Mouse (Mus musculus) G1E (cell line): Measurements from ENCODE around the gene Fam198b. TPM values are rescaled to one million over a fixed set of nuclear protein-coding genes. Genes with fewer than 3 reads are reported as not detected.
"Not testable (repeated sequence)": the region's sequence is repeated elsewhere in the genome, so short reads cannot be mapped to it uniquely, and the experiment has no call there.

Experiments used
- ATAC-seq: 2 replicates; pipeline ENCODE4 v1.8.0; 2016; ENCODE audit warnings: mild to moderate bottlenecking; ENCODE audit not compliant: insufficient number of reproducible peaks, poor library complexity, low FRiP score, severe bottlenecking; ENCODE audit errors: extremely low read depth
- DNase-seq: peaks from one replicate; pipeline ENCODE4 v3.0.0; 2012; ENCODE audit warnings: low spot score
- H3K27me3 ChIP-seq: 2 replicates; pipeline ENCODE4 v1.6.1; 2012; ENCODE audit warnings: mild to moderate bottlenecking, low read length, inconsistent platforms; ENCODE audit not compliant: insufficient read depth
- H3K36me3 ChIP-seq: replicated peaks from 2 replicates; pipeline ENCODE3; 2012; ENCODE audit warnings: mild to moderate bottlenecking, inconsistent platforms
- H3K4me1 ChIP-seq: 2 replicates; pipeline ENCODE4 v1.6.1; 2012; ENCODE audit warnings: low read depth, low read length, inconsistent platforms, mixed read lengths; ENCODE audit not compliant: insufficient read depth
- H3K4me3 ChIP-seq: 2 replicates; pipeline ENCODE4 v1.5.1; 2012; ENCODE audit warnings: low read depth, mild to moderate bottlenecking, inconsistent platforms, low read length, moderate library complexity, mixed read lengths
- H3K9me3 ChIP-seq: replicated peaks from 2 replicates; pipeline ENCODE4 v1.6.1; 2012; ENCODE audit warnings: inconsistent platforms
- CTCF ChIP-seq: IDR thresholded peaks from 2 replicates; pipeline ENCODE4 v1.5.1; 2012; ENCODE audit warnings: low read depth, low read length, inconsistent platforms, mixed read lengths
- GATA1 ChIP-seq: IDR thresholded peaks from 2 replicates; pipeline ENCODE4 v1.6.1; 2012; ENCODE audit warnings: borderline replicate concordance, low read length, inconsistent platforms, mixed read lengths
- GATA2 ChIP-seq: IDR thresholded peaks from 2 replicates; pipeline ENCODE4 v1.6.1; 2012; ENCODE audit warnings: low read depth, low read length, inconsistent platforms, borderline replicate concordance
- POLR2AphosphoS5 ChIP-seq: IDR thresholded peaks from 2 replicates; pipeline ENCODE4 v1.6.1; 2012; ENCODE audit warnings: low read depth, low read length, inconsistent platforms; ENCODE audit not compliant: insufficient replicate concordance
- TAL1 ChIP-seq: conservative IDR thresholded peaks from 2 replicates; pipeline ENCODE4 v1.6.1; 2012; ENCODE audit warnings: low read depth, low read length, inconsistent platforms, mixed read lengths
- polyA plus RNA-seq: library from polyadenylated mRNA; stranded (reverse); fragments of >175 nt; gene quantifications from 2 replicates; pipeline ENCODE4 v1.2.3, GENCODE M21; 2012
- total RNA-seq, 2 experiments: library from RNA; stranded (forward) in 1 of 2; stranded (reverse) in 1 of 2; fragments of 200-1000 nt in 1 of 2; fragments of >200 nt in 1 of 2; fragmentation: Nextera tagmentation in 1 of 2; gene quantifications; 2 replicates each; pipeline ENCODE4 v1.2.3; 2014 to 2017

Fam198b gene
- total and polyA plus RNA-seq, 3 experiments, result 3.6 to 207 (median 102) TPM

DNA sequence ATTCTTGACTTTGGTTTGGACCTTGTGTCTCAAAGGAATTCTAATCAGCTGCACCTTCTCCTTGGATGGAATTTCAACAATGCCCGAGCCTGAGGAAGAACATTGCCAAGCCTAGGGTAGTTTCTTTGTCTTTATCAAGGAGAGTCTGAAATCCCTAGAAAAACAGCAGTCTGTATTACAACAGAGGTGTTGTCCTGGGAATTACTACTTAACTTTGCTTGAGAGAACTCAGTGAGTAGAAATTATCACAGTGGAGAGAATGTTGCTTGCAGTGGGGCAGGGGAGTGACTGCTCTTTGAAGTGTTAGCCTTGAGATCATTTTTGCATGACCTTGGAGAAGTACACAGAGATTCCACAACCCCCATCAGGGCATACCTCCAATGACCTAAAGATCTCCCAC lies 83.0 kb downstream of the Fam198b start:
- H3K27me3 ChIP-seq, result no peaks in the 10 kb centered on the region
- H3K36me3 ChIP-seq, result no peaks in the 10 kb centered on the region
- ATAC-seq (no peak), DNase-seq (no peak)
- H3K9me3 ChIP-seq, result no peaks in the 10 kb centered on the region
- no peak overlapping the region for H3K4me3 ChIP-seq
- H3K4me1 ChIP-seq, result peaks cover 48% of the 10 kb centered on the region
- TF ChIP-seq TAL1, result no peak
- TF ChIP-seq POLR2AphosphoS5, result no peak
- no peak for TF ChIP-seq CTCF
- TF ChIP-seq GATA1, result no peak
- no peak for TF ChIP-seq GATA2

- no peaks in the 10 kb centered on the region for H3K9me3 ChIP-seq
- no peak for DNase-seq
- no peaks in the 10 kb centered on the region for H3K36me3 ChIP-seq
- no peak for ATAC-seq
- no peaks in the 10 kb centered on the region for H3K27me3 ChIP-seq
- TF ChIP-seq GATA1 (no peak), POLR2AphosphoS5 (no peak), CTCF (no peak), GATA2 (no peak), TAL1 (no peak)
- no peak overlapping the region for H3K4me3 ChIP-seq
- H3K4me1 ChIP-seq, result peaks cover 51% of the 10 kb centered on the region
Measured at GRCm38 (mm10) chr3:79968426-79968825, 84.1 kb downstream of the Fam198b start.

DNA sequence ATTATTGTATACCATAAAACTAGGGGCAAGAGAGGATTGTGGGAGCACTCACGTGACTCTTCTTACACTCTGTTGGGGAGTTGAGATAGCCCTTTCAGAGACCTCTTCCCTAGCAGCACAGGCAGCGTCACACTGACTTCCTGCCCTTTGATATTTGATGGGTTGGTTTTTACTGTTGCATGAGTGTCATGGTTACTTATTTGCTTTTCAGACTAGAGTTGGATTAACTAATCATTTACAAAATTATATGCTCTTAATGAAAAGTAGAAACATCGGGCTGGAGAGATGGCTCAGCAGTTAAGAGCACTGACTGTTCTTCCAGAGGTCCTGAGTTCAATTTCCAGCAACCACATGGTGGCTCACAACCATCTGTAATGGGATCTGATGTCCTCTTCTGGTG lies 85.2 kb downstream of the Fam198b start:
- not testable (repeated sequence) for DNase-seq, H3K36me3 ChIP-seq, ATAC-seq, H3K9me3 ChIP-seq, H3K27me3 ChIP-seq, H3K4me3 ChIP-seq
- H3K4me1 ChIP-seq, result peaks cover 51% of the 10 kb centered on the region

- DNase-seq (no peak), ATAC-seq (no peak)
- no peaks in the 10 kb centered on the region for H3K36me3 ChIP-seq
- H3K4me1 ChIP-seq, result peaks cover 51% of the 10 kb centered on the region
- TF ChIP-seq TAL1 (no peak), POLR2AphosphoS5 (no peak), CTCF (no peak), GATA2 (no peak), GATA1 (no peak)
- no peaks in the 10 kb centered on the region for H3K9me3 ChIP-seq
- no peak overlapping the region for H3K4me3 ChIP-seq
- H3K27me3 ChIP-seq, result no peaks in the 10 kb centered on the region
Measured at GRCm38 (mm10) chr3:79970070-79970469, 85.7 kb downstream of the Fam198b start.

GRCm38 (mm10) chr3:79970498-79970897 lies 86.2 kb downstream of the Fam198b start:
- DNase-seq, result no peak
- no peaks in the 10 kb centered on the region for H3K27me3 ChIP-seq
- no peak overlapping the region for H3K4me3 ChIP-seq
- ATAC-seq, result peak; percentile 42
- no peaks in the 10 kb centered on the region for H3K9me3 ChIP-seq
- H3K4me1 ChIP-seq, result peaks cover 51% of the 10 kb centered on the region
- H3K36me3 ChIP-seq, result no peaks in the 10 kb centered on the region
- TF ChIP-seq TAL1, result 0 out of 2 replicates have a peak, but pooled peaks have one; percentile 13
- no peak for TF ChIP-seq GATA2
- no peak for TF ChIP-seq GATA1
- TF ChIP-seq POLR2AphosphoS5, result no peak
- TF ChIP-seq CTCF, result no peak

DNA sequence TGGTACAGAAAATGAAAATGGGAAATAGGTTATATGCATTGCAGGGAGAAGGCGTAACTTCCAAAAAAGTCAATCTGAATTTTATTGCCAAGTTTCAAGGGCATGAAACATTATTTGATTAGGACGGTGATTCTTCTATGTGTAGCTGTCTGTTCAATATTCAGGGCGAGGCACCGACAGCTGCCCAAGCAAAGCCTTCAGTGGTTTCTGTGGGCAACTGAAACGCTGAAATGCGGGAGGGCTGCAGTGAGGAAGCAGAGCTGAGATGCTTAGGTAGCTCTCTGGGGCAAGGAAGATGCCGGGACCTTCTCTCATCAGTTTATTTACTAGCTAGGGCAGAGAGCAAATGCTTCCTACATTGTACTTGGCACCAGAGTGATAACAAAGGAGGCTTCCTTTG lies 87.2 kb downstream of the Fam198b start:
- Histone ChIP-seq H3K4me1 (peaks cover 44% of the 10 kb centered on the region), H3K36me3 (no peaks in the 10 kb centered on the region), H3K9me3 (no peaks in the 10 kb centered on the region), H3K27me3 (no peaks in the 10 kb centered on the region), H3K4me3 (no peak overlapping the region)
- no peak for TF ChIP-seq CTCF
- TF ChIP-seq GATA2, result no peak
- no peak for TF ChIP-seq POLR2AphosphoS5
- TF ChIP-seq TAL1, result no peak
- TF ChIP-seq GATA1, result no peak
- DNase-seq (no peak), ATAC-seq (no peak)

DNA sequence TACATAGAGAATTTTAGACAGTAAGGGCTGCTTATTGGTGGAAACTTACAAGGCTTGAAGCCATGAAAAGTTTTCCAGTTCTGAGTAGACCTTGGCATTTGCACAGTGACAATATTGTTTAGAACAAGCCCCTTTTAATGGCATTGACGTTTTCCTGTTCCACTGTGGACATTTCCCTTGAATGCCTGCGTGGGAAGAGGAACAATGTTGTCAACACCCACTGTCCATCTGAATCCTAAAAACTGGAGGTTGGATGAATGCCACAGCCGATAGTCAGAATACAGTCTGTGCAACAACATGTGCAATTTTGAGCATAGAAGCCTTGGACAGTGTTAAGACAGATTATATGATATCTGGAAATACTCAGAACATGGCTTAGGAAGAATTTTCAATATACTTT lies 92.5 kb downstream of the Fam198b start:
- no peak for DNase-seq
- Histone ChIP-seq H3K4me3 (no peak overlapping the region), H3K4me1 (peaks cover 15% of the 10 kb centered on the region), H3K9me3 (no peaks in the 10 kb centered on the region), H3K27me3 (no peaks in the 10 kb centered on the region), H3K36me3 (no peaks in the 10 kb centered on the region)
- no peak for ATAC-seq
- no peak for TF ChIP-seq GATA2
- TF ChIP-seq TAL1, result no peak
- TF ChIP-seq CTCF, result no peak
- no peak for TF ChIP-seq POLR2AphosphoS5
- TF ChIP-seq GATA1, result no peak
